14 mouse cellular contexts compared by ENCODE assay signal in genomic region chr5:111473425-111473824, GRCm38 (mm10). TPM values are rescaled to one million over a fixed set of nuclear protein-coding genes. Genes with fewer than 3 reads are reported as not detected.
A peak's percentile ranks its signal among the peaks of the same experiment; 100 is the strongest.
DNase-seq lines count a peak whose midpoint lies in the region; ATAC-seq and TF ChIP-seq lines count a peak whose summit lies in the region.
"Had no signal": no experiment of that assay in that cellular context is flagged by ENCODE, and none has a peak within 500 bp of the region (broad histone marks: within the 10 kb centered on the region; RNA-seq: fewer than 3 reads in every experiment).

No protein-coding gene starts in this region.

- ATAC-seq in inflammation-experienced regulatory T-cells, adult 6 months = no peak

- peak; percentile 79 for DNase-seq in gastrocnemius, adult 2 months
- no peak for DNase-seq in gastrocnemius, postnatal 14 days
- DNase-seq in heart, adult 8-10 months (ENCODE audit: low spot score) = peak; percentile 63
- peak; percentile 72 to 81 for DNase-seq in layer of hippocampus, adult 2 months (ENCODE audit: low spot score in 2 of 2)
- peak; percentile 82 to 91 for DNase-seq in right cerebral cortex, postnatal 10 days (ENCODE audit: low spot score in 2 of 2)
- no peak for DNase-seq in cerebellum, postnatal 36 days
- no peak for DNase-seq in ovary, postnatal 14 days (ENCODE audit: low spot score)
- DNase-seq: adrenal gland, postnatal 14 days; cerebellum, adult 9-10 months; kidney, adult 11 months; liver, embryonic 13.5 days had no signal

- H3K27ac ChIP-seq in gastrocnemius, adult 2 months = peak overlapping the region; percentile 89
- peak overlapping the region; percentile 68 for H3K27ac ChIP-seq in layer of hippocampus, adult 2 months
- H3K27ac ChIP-seq: liver, embryonic 13.5 days had no signal

- intact Hi-C loops in gastrocnemius, adult 2 months (cut with DNase I) = no loop called here
- intact Hi-C loops in gastrocnemius, postnatal 14 days (cut with DNase I; ENCODE audit: low total_unique reads) = no loop called here

- H3K4me3 ChIP-seq in gastrocnemius, adult 2 months = peak overlapping the region; percentile 56
- H3K4me3 ChIP-seq in layer of hippocampus, adult 2 months = no peak overlapping the region
- H3K4me3 ChIP-seq: erythroblast, embryonic 14.5 days; liver, embryonic 13.5 days had no signal

- no peak for TF ChIP-seq CTCF in gastrocnemius, adult 2 months (IDR thresholded peaks at IDR 0.05)
- no peak for TF ChIP-seq CTCF in layer of hippocampus, adult 2 months (conservative IDR thresholded peaks at IDR 0.05)

RNA-seq across cellular contexts. Expression of gene Mn1, which starts 56.3 kb away (rescaled TPM):
- 10 to 100 TPM; 43.9 to 85.9 TPM for total RNA-seq in gastrocnemius, adult 2 months (2021)
- 10 to 100 TPM; 33.8 to 58.1 TPM for total RNA-seq in gastrocnemius, postnatal 14 days (2021)
- total RNA-seq in heart, adult 8-10 months (2022) = 10 to 100 TPM; 13.9 to 21.6 (median 19.8) TPM
- 10 to 100 TPM; 38.4 to 45.6 TPM for total RNA-seq in layer of hippocampus, adult 2 months (2021)
- polyA plus RNA-seq in inflammation-experienced regulatory T-cells, adult 6 months (2017; shearing (Covaris generic)) = not detected
- polyA plus RNA-seq: C2C12 had no signal

Comparison
In these comparisons a context has a peak if more than half of its experiments do, and no peak if none do; other contexts are left out.
1. DNase-seq: peak in gastrocnemius, adult 2 months (single experiment), heart, adult 8-10 months (single experiment), layer of hippocampus, adult 2 months (2 of 2) and right cerebral cortex, postnatal 10 days (2 of 2); none in gastrocnemius, postnatal 14 days (single experiment), cerebellum, postnatal 36 days (0 of 2) and ovary, postnatal 14 days (single experiment).